Mouse (Mus musculus): ENCODE measurements around the gene Zbp1. TPM values are rescaled to one million over a fixed set of nuclear protein-coding genes. Genes with fewer than 3 reads are reported as not detected.

Gene Zbp1
- polyA plus RNA-seq, 1 experiment: 0.08 TPM

GRCm38 (mm10) chr2:173157376-173157775, 61.3 kb downstream of the Zbp1 start:
- Histone ChIP-seq H3K27me3 (ENCODE audit: control insufficient read depth, insufficient read depth, insufficient read length) (peaks cover 45% of the 10 kb centered on the region), H3K36me3 (ENCODE audit: control insufficient read depth, insufficient read depth) (no peaks in the 10 kb centered on the region), H3K79me3 (ENCODE audit: low read depth) (no peaks in the 10 kb centered on the region), H3K79me2 (ENCODE audit: control insufficient read depth, insufficient read depth) (no peaks in the 10 kb centered on the region), H3K4me3 (ENCODE audit: insufficient read depth, poor library complexity, severe bottlenecking) (no peak overlapping the region), H3ac (ENCODE audit: control insufficient read depth, insufficient read length, low read depth) (no peak overlapping the region)
- no peak for TF ChIP-seq MYOD1 (IDR thresholded peaks at IDR 0.05; ENCODE audit: control insufficient read depth, insufficient read length, low read depth)
- no peak for TF ChIP-seq MAX (IDR thresholded peaks at IDR 0.05)
- TF ChIP-seq CTCF (IDR thresholded peaks at IDR 0.05; ENCODE audit: control insufficient read depth, insufficient read depth, insufficient read length): no peak
- TF ChIP-seq CEBPB (IDR thresholded peaks at IDR 0.05; ENCODE audit: low read depth): no peak
- no peak for TF ChIP-seq USF1 (IDR thresholded peaks at IDR 0.05; ENCODE audit: low read depth)

- TF ChIP-seq MYOG (IDR thresholded peaks at IDR 0.05; ENCODE audit: control insufficient read depth, extremely low read depth, insufficient read length) (no peak), USF1 (IDR thresholded peaks at IDR 0.05; ENCODE audit: low read depth) (no peak), FOSL1 (IDR thresholded peaks at IDR 0.05; ENCODE audit: insufficient read depth, low read length, poor library complexity, severe bottlenecking) (no peak), MYOD1 (IDR thresholded peaks at IDR 0.05; ENCODE audit: control insufficient read depth, insufficient read length, low read depth) (no peak), CTCF (IDR thresholded peaks at IDR 0.05; ENCODE audit: control insufficient read depth, insufficient read depth, insufficient read length) (no peak), MAX (IDR thresholded peaks at IDR 0.05) (no peak), CEBPB (IDR thresholded peaks at IDR 0.05; ENCODE audit: low read depth) (no peak)
- H3K79me3 ChIP-seq (ENCODE audit: low read depth): no peaks in the 10 kb centered on the region
- H3K27me3 ChIP-seq (ENCODE audit: control insufficient read depth, insufficient read depth, insufficient read length): peaks cover 45% of the 10 kb centered on the region
- H3K79me2 ChIP-seq (ENCODE audit: control insufficient read depth, insufficient read depth): no peaks in the 10 kb centered on the region
- H3ac ChIP-seq (ENCODE audit: control insufficient read depth, insufficient read length, low read depth): no peak overlapping the region
- H3K36me3 ChIP-seq (ENCODE audit: control insufficient read depth, insufficient read depth): no peaks in the 10 kb centered on the region
- H3K4me3 ChIP-seq (ENCODE audit: insufficient read depth, poor library complexity, severe bottlenecking): no peak overlapping the region
Observed at GRCm38 (mm10) chr2:173156923-173157322, 61.8 kb downstream of the Zbp1 start.

Other genes starting within 250 kb of the Zbp1 start
- not detected for gene Spo11, start 241.2 kb downstream of the Zbp1 start, polyA plus RNA-seq (2012; fragmentation: generic; extraction: Trizol)
- 83.7 TPM for gene Rae1, start 218.8 kb downstream of the Zbp1 start, polyA plus RNA-seq (2012; fragmentation: generic; extraction: Trizol)
- gene Rbm38, start 198.4 kb downstream of the Zbp1 start, polyA plus RNA-seq (2012; fragmentation: generic; extraction: Trizol): 31.3 TPM
- gene Ctcfl, start 99.4 kb downstream of the Zbp1 start, polyA plus RNA-seq (2012; fragmentation: generic; extraction: Trizol): not detected
- gene Pck1, start 65.9 kb downstream of the Zbp1 start, polyA plus RNA-seq (2012; fragmentation: generic; extraction: Trizol): not detected
- gene Pmepa1, start 57.6 kb upstream of the Zbp1 start, polyA plus RNA-seq (2012; fragmentation: generic; extraction: Trizol): 180 TPM

All from C2C12 (cell line).